Mouse (Mus musculus): Measurements from ENCODE around the gene Nol10. TPM values are rescaled to one million over a fixed set of nuclear protein-coding genes. Genes with fewer than 3 reads are reported as not detected.
A peak's percentile ranks its signal among the peaks of the same experiment; 100 is the strongest.

Nol10 gene
- polyA plus RNA-seq, 1 experiment from 2014 or later: 29.9 TPM

- Histone ChIP-seq H3K4me3 (no peak overlapping the region), H3K27me3 (replicated peaks) (no peaks in the 10 kb centered on the region), H3K9ac (no peak overlapping the region), H3K9me3 (no peaks in the 10 kb centered on the region), H3K27ac (no peak overlapping the region), H3K4me2 (replicated peaks) (no peak overlapping the region), H3K4me1 (no peaks in the 10 kb centered on the region), H3K36me3 (no peaks in the 10 kb centered on the region)
- no peak for ATAC-seq (ENCODE audit: low FRiP score, low read depth)
- WGBS: 80% methylated on average over 2 of the region's 2 CpGs
These were observed 9.9 kb upstream of the Nol10 start for GRCm38 (mm10) chr12:17338338-17338737.

DNA sequence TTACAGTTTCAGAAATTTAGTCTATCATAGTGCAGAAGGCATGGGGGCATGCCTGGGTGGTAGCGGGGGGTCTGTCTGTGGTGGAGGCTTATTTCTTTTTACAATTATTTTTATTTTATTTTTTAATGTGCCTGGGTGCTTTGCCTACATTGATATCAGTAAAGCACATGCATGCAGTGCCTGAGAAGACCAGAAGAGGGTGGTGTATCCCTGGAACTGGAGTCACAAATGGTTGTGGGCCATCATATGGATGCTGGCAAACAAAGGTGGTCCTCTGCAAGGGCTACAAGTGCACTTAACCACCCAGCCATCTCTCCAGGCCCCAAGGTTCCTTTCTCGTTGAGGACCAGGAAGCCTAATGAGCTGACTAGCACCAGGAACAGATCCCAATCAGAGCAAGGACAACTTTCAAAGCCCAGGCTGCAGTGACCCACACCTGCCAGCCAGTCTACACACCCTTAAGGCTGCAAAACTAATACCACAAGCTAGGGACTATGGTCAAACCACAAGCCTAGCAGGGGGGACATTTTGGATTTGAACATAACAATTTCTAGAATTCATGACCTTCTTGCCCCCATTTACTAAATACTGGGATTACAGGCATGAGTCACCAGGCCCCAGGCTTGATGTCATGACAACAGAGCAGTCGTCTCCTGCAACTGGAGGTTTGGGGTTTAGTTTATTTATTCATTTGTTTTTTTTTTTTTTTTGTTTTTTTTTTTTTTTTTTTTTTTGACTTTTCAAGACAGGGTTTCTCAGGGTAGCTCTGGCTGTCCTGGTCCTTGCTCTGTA, 8.9 kb upstream of the Nol10 start:
- H3K4me2 ChIP-seq (replicated peaks): no peak overlapping the region
- no peak overlapping the region for H3K4me3 ChIP-seq
- no peaks in the 10 kb centered on the region for H3K9me3 ChIP-seq
- H3K27me3 ChIP-seq (replicated peaks): no peaks in the 10 kb centered on the region
- no peak overlapping the region for H3K27ac ChIP-seq
- no peak overlapping the region for H3K9ac ChIP-seq
- no peaks in the 10 kb centered on the region for H3K4me1 ChIP-seq
- 79% methylated on average over 3 of the region's 3 CpGs for WGBS
- no peak for ATAC-seq (ENCODE audit: low FRiP score, low read depth)
- no peaks in the 10 kb centered on the region for H3K36me3 ChIP-seq

GRCm38 (mm10) chr12:17347327-17348047, 771 bp upstream of the Nol10 start:
- peak; percentile 71 for ATAC-seq (ENCODE audit: low FRiP score, low read depth)
- Histone ChIP-seq H3K36me3 (peaks cover 18% of the 10 kb centered on the region), H3K4me3 (peak overlapping the region; percentile 79), H3K9ac (peak overlapping the region; percentile 70), H3K4me2 (replicated peaks) (peak overlapping the region; percentile 94), H3K9me3 (no peaks in the 10 kb centered on the region), H3K27ac (no peak overlapping the region), H3K27me3 (replicated peaks) (no peaks in the 10 kb centered on the region), H3K4me1 (peaks cover 13% of the 10 kb centered on the region; the same call in 1 of the 2 replicates)
- WGBS: 36% methylated on average over 11 of the region's 11 CpGs

DNA sequence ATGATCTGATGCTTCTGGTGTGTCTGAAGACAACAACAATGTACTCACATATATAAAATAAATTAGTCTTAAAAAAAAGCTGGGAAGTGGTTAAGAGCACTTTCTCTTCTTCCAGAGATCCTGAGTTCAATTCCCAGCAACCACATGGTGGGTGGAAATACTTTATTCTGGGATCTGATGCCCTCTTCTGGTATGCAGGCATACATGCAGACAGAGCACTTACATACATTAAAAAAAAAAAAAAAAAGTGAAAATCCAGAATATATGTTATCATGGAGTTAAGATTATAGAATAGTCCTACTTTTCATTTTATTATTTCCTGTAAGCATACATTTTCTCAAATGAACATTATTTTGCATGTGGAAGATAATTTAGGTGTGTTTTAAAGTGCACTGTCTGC, 1.8 kb downstream of the Nol10 start:
- ATAC-seq (ENCODE audit: low FRiP score, low read depth): no peak
- peaks cover 13% of the 10 kb centered on the region; the same call in 1 of the 2 replicates for H3K4me1 ChIP-seq
- H3K27me3 ChIP-seq (replicated peaks): no peaks in the 10 kb centered on the region
- H3K27ac ChIP-seq: no peak overlapping the region
- H3K9me3 ChIP-seq: no peaks in the 10 kb centered on the region
- H3K4me3 ChIP-seq: no peak overlapping the region
- no peak overlapping the region for H3K9ac ChIP-seq
- peaks cover 38% of the 10 kb centered on the region for H3K36me3 ChIP-seq
- H3K4me2 ChIP-seq (replicated peaks): no peak overlapping the region

- Histone ChIP-seq H3K4me3 (no peak overlapping the region), H3K4me1 (peaks cover 7% of the 10 kb centered on the region; the same call in 1 of the 2 replicates), H3K4me2 (replicated peaks) (no peak overlapping the region), H3K27me3 (replicated peaks) (no peaks in the 10 kb centered on the region), H3K36me3 (peaks cover 68% of the 10 kb centered on the region), H3K9me3 (no peaks in the 10 kb centered on the region), H3K9ac (no peak overlapping the region), H3K27ac (no peak overlapping the region)
- WGBS: 90% methylated on average over 4 of the region's 4 CpGs
- ATAC-seq (ENCODE audit: low FRiP score, low read depth): no peak
These were observed 8.6 kb downstream of the Nol10 start for GRCm38 (mm10) chr12:17356853-17357252.

DNA sequence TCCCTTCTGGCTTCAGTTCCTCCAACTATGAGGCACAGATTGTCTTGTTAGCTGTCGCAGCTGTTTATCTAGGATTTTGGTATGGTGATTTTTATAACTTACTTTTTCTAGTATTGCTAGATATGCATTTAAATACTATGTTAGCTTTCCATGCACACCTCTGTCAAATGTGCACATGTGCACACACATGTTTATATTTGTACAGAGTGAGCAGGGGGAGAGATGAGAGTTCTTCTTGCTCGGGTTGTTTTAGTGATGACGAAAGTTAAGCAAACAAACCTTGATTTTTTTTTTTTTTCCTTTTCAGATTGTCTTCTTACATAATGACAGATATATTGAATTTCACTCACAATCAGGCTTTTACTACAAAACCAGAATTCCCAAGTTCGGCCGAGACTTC, 9.5 kb downstream of the Nol10 start:
- 96% methylated on average over 5 of the region's 5 CpGs for WGBS
- no peak for ATAC-seq (ENCODE audit: low FRiP score, low read depth)

GRCm38 (mm10) chr12:17358981-17359380, 10.7 kb downstream of the Nol10 start:
- Histone ChIP-seq H3K4me1 (peaks cover 7% of the 10 kb centered on the region; the same call in 1 of the 2 replicates), H3K4me3 (no peak overlapping the region), H3K27me3 (replicated peaks) (no peaks in the 10 kb centered on the region), H3K9ac (no peak overlapping the region), H3K36me3 (peaks cover 72% of the 10 kb centered on the region), H3K27ac (no peak overlapping the region), H3K4me2 (replicated peaks) (no peak overlapping the region), H3K9me3 (no peaks in the 10 kb centered on the region)
- 90% methylated on average over 9 of the region's 9 CpGs for WGBS
- no peak for ATAC-seq (ENCODE audit: low FRiP score, low read depth)

More for the DNA sequence above, 9.5 kb downstream of the Nol10 start:
- Histone ChIP-seq H3K4me3 (no peak overlapping the region), H3K9me3 (no peaks in the 10 kb centered on the region), H3K9ac (no peak overlapping the region), H3K4me1 (peaks cover 7% of the 10 kb centered on the region; the same call in 1 of the 2 replicates), H3K27me3 (replicated peaks) (no peaks in the 10 kb centered on the region), H3K36me3 (peaks cover 68% of the 10 kb centered on the region), H3K4me2 (replicated peaks) (no peak overlapping the region), H3K27ac (no peak overlapping the region)

DNA sequence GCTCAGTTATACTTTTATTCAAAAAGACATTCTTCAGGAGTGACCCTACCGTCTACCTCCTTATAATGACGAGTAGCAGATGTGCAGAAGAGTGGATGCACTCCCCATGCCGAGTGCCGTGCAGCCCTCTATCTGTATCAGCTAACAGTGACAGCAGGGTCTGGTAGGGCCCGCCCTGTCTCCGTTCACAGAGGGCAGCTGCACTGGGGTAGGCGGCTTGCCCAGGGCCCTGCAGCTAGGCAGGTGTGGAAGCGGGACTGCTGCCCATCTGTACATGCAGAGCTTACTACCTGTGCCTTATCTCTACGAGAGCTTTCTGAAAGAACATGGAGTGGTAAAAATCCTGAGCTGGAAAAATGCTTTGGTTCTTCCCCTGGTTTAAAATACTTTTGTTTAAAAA, 11.8 kb downstream of the Nol10 start:
- Histone ChIP-seq H3K36me3 (peaks cover 68% of the 10 kb centered on the region), H3K27me3 (replicated peaks) (no peaks in the 10 kb centered on the region), H3K4me2 (replicated peaks) (no peak overlapping the region), H3K27ac (no peak overlapping the region), H3K9ac (no peak overlapping the region), H3K9me3 (no peaks in the 10 kb centered on the region), H3K4me3 (no peak overlapping the region), H3K4me1 (peaks cover 7% of the 10 kb centered on the region; the same call in 1 of the 2 replicates)
- WGBS: 47% methylated on average over 9 of the region's 9 CpGs
- peak; percentile 79; the same call in 1 of the 2 replicates for ATAC-seq (ENCODE audit: low FRiP score, low read depth)

DNA sequence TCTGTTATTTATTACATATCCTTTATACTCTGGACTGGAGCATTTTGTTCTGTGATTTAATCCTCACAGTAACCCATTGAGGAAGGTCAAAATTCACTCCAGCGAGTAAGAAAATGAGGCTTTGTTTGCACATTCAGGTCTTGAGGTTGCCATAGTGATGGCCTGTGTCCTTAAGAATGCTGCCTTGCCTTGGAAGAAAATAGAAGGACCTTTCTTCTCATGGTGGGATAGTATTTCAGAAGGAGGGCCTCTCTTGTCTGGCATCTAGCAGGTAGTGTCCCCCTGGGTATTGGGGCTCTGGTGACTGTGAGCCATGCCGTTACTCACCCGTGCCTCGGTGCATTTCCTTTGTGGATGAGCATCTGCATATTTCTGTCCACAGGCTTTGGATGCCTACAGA, 12.4 kb downstream of the Nol10 start:
- ATAC-seq (ENCODE audit: low FRiP score, low read depth): peak; percentile 50; the same call in 1 of the 2 replicates
- Histone ChIP-seq H3K4me2 (replicated peaks) (no peak overlapping the region), H3K4me1 (peaks cover 7% of the 10 kb centered on the region; the same call in 1 of the 2 replicates), H3K27me3 (replicated peaks) (no peaks in the 10 kb centered on the region), H3K36me3 (peaks cover 68% of the 10 kb centered on the region), H3K9ac (no peak overlapping the region), H3K9me3 (no peaks in the 10 kb centered on the region), H3K27ac (no peak overlapping the region), H3K4me3 (no peak overlapping the region)
- 30% methylated on average over 4 of the region's 4 CpGs for WGBS

GRCm38 (mm10) chr12:17362316-17362715, 14.1 kb downstream of the Nol10 start:
- WGBS: 88% methylated on average over 5 of the region's 5 CpGs
- Histone ChIP-seq H3K27ac (no peak overlapping the region), H3K27me3 (replicated peaks) (no peaks in the 10 kb centered on the region), H3K4me3 (no peak overlapping the region), H3K9ac (no peak overlapping the region), H3K4me1 (peaks cover 7% of the 10 kb centered on the region; the same call in 1 of the 2 replicates), H3K4me2 (replicated peaks) (no peak overlapping the region), H3K36me3 (peaks cover 65% of the 10 kb centered on the region), H3K9me3 (no peaks in the 10 kb centered on the region)
- no peak for ATAC-seq (ENCODE audit: low FRiP score, low read depth)

DNA sequence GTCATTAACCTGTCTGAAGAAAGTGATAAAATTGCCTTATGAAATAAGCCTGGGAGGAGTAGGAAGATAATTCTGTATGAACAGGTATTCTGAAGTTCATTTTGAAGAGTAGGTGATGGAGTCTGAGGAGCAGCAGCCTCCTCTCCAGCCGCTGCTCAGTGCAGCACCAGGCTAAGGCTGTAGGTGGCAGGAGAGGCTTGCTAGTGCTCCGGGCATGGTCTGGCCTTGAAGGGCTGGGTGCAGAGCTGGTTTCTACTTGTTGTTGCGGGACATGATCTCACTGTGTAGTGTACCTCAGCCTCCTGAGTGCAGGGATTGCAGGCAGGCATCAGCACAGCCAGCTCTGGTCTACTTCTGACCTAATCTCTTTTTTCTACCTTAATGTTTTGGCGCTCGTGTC, 18.7 kb downstream of the Nol10 start:
- H3K4me3 ChIP-seq: no peak overlapping the region
- peaks cover 71% of the 10 kb centered on the region for H3K36me3 ChIP-seq
- H3K4me1 ChIP-seq: no peaks in the 10 kb centered on the region
- no peaks in the 10 kb centered on the region for H3K27me3 ChIP-seq (replicated peaks)
- no peak overlapping the region for H3K4me2 ChIP-seq (replicated peaks)
- no peak overlapping the region for H3K27ac ChIP-seq
- ATAC-seq (ENCODE audit: low FRiP score, low read depth): no peak
- no peaks in the 10 kb centered on the region for H3K9me3 ChIP-seq
- WGBS: 77% methylated on average over 5 of the region's 5 CpGs
- no peak overlapping the region for H3K9ac ChIP-seq

GRCm38 (mm10) chr12:17369111-17369510, 20.9 kb downstream of the Nol10 start:
- 91% methylated on average over 3 of the region's 3 CpGs for WGBS
- Histone ChIP-seq H3K9me3 (no peaks in the 10 kb centered on the region), H3K4me2 (replicated peaks) (no peak overlapping the region), H3K36me3 (peaks cover 70% of the 10 kb centered on the region), H3K9ac (no peak overlapping the region), H3K4me1 (no peaks in the 10 kb centered on the region), H3K4me3 (no peak overlapping the region), H3K27me3 (replicated peaks) (no peaks in the 10 kb centered on the region), H3K27ac (no peak overlapping the region)
- ATAC-seq (ENCODE audit: low FRiP score, low read depth): no peak
